Mouse (Mus musculus): Measurements from ENCODE around the gene Eps15l1.

The Eps15l1 gene

GRCm38 (mm10) chr8:72352951-72353699, 68.1 kb downstream of the Eps15l1 start:
- in situ Hi-C loops (cut with MboI, MseI) = loop anchor here in 1 of 2 experiments (5.0 kb wide), 1 partner anchor 36 kb away; the partner anchor contains the start of gene Klf2

GRCm38 (mm10) chr8:72351405-72352005, 69.8 kb downstream of the Eps15l1 start:
- in situ Hi-C loops (cut with MboI, MseI) = loop anchor here in 1 of 2 experiments (5.0 kb wide), 1 partner anchor 34 kb away; the partner anchor contains the start of gene Klf2

- in situ Hi-C loops (cut with MboI, MseI) = loop anchor here in 1 of 2 experiments (5.0 kb wide), 1 partner anchor 33 kb away; the partner anchor contains the start of gene Klf2
These were observed 70.5 kb downstream of the Eps15l1 start for GRCm38 (mm10) chr8:72350727-72351126.

GRCm38 (mm10) chr8:72349838-72350237, 71.4 kb downstream of the Eps15l1 start:
- in situ Hi-C loops (cut with MboI, MseI) = loop anchor here in 1 of 2 experiments (5.0 kb wide), 1 partner anchor 33 kb away; the partner anchor contains the start of gene Klf2

GRCm38 (mm10) chr8:72348956-72349355, 72.3 kb downstream of the Eps15l1 start:
- in situ Hi-C loops (cut with MboI, MseI) = no loop called here

GRCm38 (mm10) chr8:72348114-72348513, 73.1 kb downstream of the Eps15l1 start:
- in situ Hi-C loops (cut with MboI, MseI) = no loop called here

GRCm38 (mm10) chr8:72347553-72347952, 73.7 kb downstream of the Eps15l1 start:
- in situ Hi-C loops (cut with MboI, MseI) = no loop called here

GRCm38 (mm10) chr8:72343725-72344124, 77.5 kb downstream of the Eps15l1 start:
- in situ Hi-C loops (cut with MboI, MseI) = no loop called here

- in situ Hi-C loops (cut with MboI, MseI) = no loop called here
These were observed 78.5 kb downstream of the Eps15l1 start for GRCm38 (mm10) chr8:72342556-72343300.

GRCm38 (mm10) chr8:72337034-72337433, 84.2 kb downstream of the Eps15l1 start:
- in situ Hi-C loops (cut with MboI, MseI) = loop anchor here in 1 of 2 experiments (10.0 kb wide), 1 partner anchor 1542 kb away; no protein-coding TSS in a partner anchor

- in situ Hi-C loops (cut with MboI, MseI) = loop anchor here in 1 of 2 experiments (10.0 kb wide), 1 partner anchor 1541 kb away; no protein-coding TSS in a partner anchor
These were observed 85.0 kb downstream of the Eps15l1 start for GRCm38 (mm10) chr8:72336273-72336672.

- in situ Hi-C loops (cut with MboI, MseI) = loop anchor here in 1 of 2 experiments (10.0 kb wide), 1 partner anchor 1539 kb away; no protein-coding TSS in a partner anchor
These were observed 87.1 kb downstream of the Eps15l1 start for GRCm38 (mm10) chr8:72334144-72334641.

- in situ Hi-C loops (cut with MboI, MseI) = loop anchor here in 1 of 2 experiments (10.0 kb wide), 1 partner anchor 1539 kb away; no protein-coding TSS in a partner anchor
These were observed 87.7 kb downstream of the Eps15l1 start for GRCm38 (mm10) chr8:72333429-72334143.

GRCm38 (mm10) chr8:72331631-72332030, 89.6 kb downstream of the Eps15l1 start:
- in situ Hi-C loops (cut with MboI, MseI) = loop anchor here in 1 of 2 experiments (10.0 kb wide), 1 partner anchor 1537 kb away; no protein-coding TSS in a partner anchor

- in situ Hi-C loops (cut with MboI, MseI) = loop anchor here in 1 of 2 experiments (10.0 kb wide), 1 partner anchor 1536 kb away; no protein-coding TSS in a partner anchor
These were observed 90.3 kb downstream of the Eps15l1 start for GRCm38 (mm10) chr8:72330806-72331516.

GRCm38 (mm10) chr8:72329116-72329515, 92.1 kb downstream of the Eps15l1 start:
- in situ Hi-C loops (cut with MboI, MseI) = no loop called here

GRCm38 (mm10) chr8:72324708-72325107, 96.6 kb downstream of the Eps15l1 start:
- in situ Hi-C loops (cut with MboI, MseI) = no loop called here

GRCm38 (mm10) chr8:72324036-72324706, 97.1 kb downstream of the Eps15l1 start:
- in situ Hi-C loops (cut with MboI, MseI) = no loop called here

- in situ Hi-C loops (cut with MboI, MseI) = no loop called here
These were observed 98.0 kb downstream of the Eps15l1 start for GRCm38 (mm10) chr8:72323131-72323725.

Measured in T-helper 17 cell (primary cell).